Mouse (Mus musculus) bone marrow macrophage, adult 2 months (primary cell): Measurements from ENCODE around the gene Ceacam16.

ENCODE experiments used
- CTCF ChIP-seq: IDR thresholded peaks from 2 replicates; pipeline ENCODE4 v1.5.1; 2012; ENCODE audit warnings: low read depth, mild to moderate bottlenecking, low read length, moderate library complexity
- POLR2A ChIP-seq: IDR thresholded peaks from 2 replicates; pipeline ENCODE4 v1.6.1; 2012; ENCODE audit warnings: mild to moderate bottlenecking, low read depth, low read length, borderline replicate concordance

DNA sequence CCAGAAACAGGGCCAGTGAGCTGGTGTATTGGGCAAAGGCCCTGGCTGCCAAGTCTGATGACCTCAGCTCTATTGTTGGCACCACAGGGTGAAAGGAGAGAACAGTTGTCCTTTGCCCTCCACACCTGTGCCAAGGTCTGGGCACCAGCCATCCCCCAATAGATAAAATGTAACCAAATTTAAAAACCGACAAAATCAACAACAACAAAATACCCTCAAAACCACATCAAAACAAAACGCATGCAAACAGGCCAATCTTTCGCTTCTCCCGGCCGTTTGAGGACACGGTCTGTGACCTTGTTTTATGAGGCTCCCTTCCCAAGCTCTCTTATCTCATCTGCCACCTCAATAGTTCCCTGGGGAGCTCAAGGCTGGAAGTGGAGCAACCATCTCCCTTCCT is 5.4 kb upstream of the Ceacam16 start:
- no peak for TF ChIP-seq CTCF
- no peak for TF ChIP-seq POLR2A
